8 mouse cellular contexts compared by ENCODE assay signal in genomic region chrX:99574441-99575103, GRCm38 (mm10).
DNase-seq lines count a peak whose midpoint lies in the region; ATAC-seq and TF ChIP-seq lines count a peak whose summit lies in the region.

No protein-coding gene starts in this region.

- H3K9me3 ChIP-seq in intestine, postnatal 0 days (ENCODE audit: control insufficient read depth), result no peaks in the 10 kb centered on the region
- no peaks in the 10 kb centered on the region for H3K9me3 ChIP-seq in midbrain, embryonic 14.5 days (ENCODE audit: control insufficient read depth, low read length)

- ATAC-seq in granulocyte monocyte progenitor cell, adult 5-6 weeks (replicated peaks; ENCODE audit: poor library complexity, severe bottlenecking), result peak; percentile 76
- 0 out of 2 replicates have a peak, but pooled peaks have one; percentile 19 for ATAC-seq in intestine, postnatal 0 days
- peak; percentile 59 for ATAC-seq in midbrain, embryonic 14.5 days (ENCODE audit: low FRiP score, low TSS enrichment)

- no peaks in the 10 kb centered on the region for H3K79me2 ChIP-seq in liver, adult 2 months (ENCODE audit: control insufficient read depth, insufficient read depth, low read length)

- no peak overlapping the region for H3K9ac ChIP-seq in intestine, postnatal 0 days (ENCODE audit: low read depth, low read length)
- H3K9ac ChIP-seq in liver, adult 2 months (ENCODE audit: low read depth, low read length), result no peak overlapping the region
- no peak overlapping the region for H3K9ac ChIP-seq in midbrain, embryonic 14.5 days (replicated peaks; ENCODE audit: low read length)

- H3K4me2 ChIP-seq in intestine, postnatal 0 days (replicated peaks; ENCODE audit: low read depth), result peak overlapping the region; percentile 59
- H3K4me2 ChIP-seq in midbrain, embryonic 14.5 days (ENCODE audit: low read length), result peak overlapping the region; percentile 48

- TF ChIP-seq CTCF in intestine, postnatal 0 days (IDR thresholded peaks at IDR 0.05; ENCODE audit: low read depth), result peak; percentile 86
- peak; percentile 76 for TF ChIP-seq CTCF in liver, adult 2 months (IDR thresholded peaks at IDR 0.05; ENCODE audit: low read depth, low read length)

- 29% methylated on average over 14 of the region's 18 CpGs for WGBS in intestine, postnatal 0 days
- 16% methylated on average over 15 of the region's 18 CpGs for WGBS in liver, adult 2 months
- WGBS in midbrain, embryonic 14.5 days, result 26% methylated on average over 18 of the region's 18 CpGs

- peak overlapping the region; percentile 32; the same call in 1 of the 2 replicates for H3K4me3 ChIP-seq in intestine, postnatal 0 days (ENCODE audit: low read depth, low read length)
- no peak overlapping the region for H3K4me3 ChIP-seq in liver, adult 2 months (ENCODE audit: insufficient read depth, low read depth, low read length)
- peak overlapping the region; percentile 3; the same call in 1 of the 2 replicates for H3K4me3 ChIP-seq in midbrain, embryonic 14.5 days (replicated peaks; ENCODE audit: low read depth, low read length)

- peak; percentile 67 to 77 for DNase-seq in layer of hippocampus, postnatal 10 days (ENCODE audit: low spot score in 2 of 2)
- no peak for DNase-seq in layer of hippocampus, adult 9-10 months (ENCODE audit: low spot score)
- DNase-seq in cerebellum, postnatal 10 days, result peak; percentile 87
- no peak for DNase-seq in liver, adult 2 months (ENCODE audit: extremely low read depth, low read depth, low spot score)
- DNase-seq in midbrain, embryonic 14.5 days, result peak; percentile 75
- DNase-seq in testis, postnatal 10 days (ENCODE audit: low spot score), result peak; percentile 78

- H3K36me3 ChIP-seq in intestine, postnatal 0 days (ENCODE audit: control insufficient read depth, insufficient read depth), result no peaks in the 10 kb centered on the region
- no peaks in the 10 kb centered on the region for H3K36me3 ChIP-seq in liver, adult 2 months (ENCODE audit: control insufficient read depth, insufficient read depth, low read length)
- no peaks in the 10 kb centered on the region for H3K36me3 ChIP-seq in midbrain, embryonic 14.5 days (ENCODE audit: control insufficient read depth, insufficient read depth, low read length)

- no peak overlapping the region for H3K27ac ChIP-seq in intestine, postnatal 0 days (ENCODE audit: low read depth, low read length)
- no peak overlapping the region for H3K27ac ChIP-seq in liver, adult 2 months (replicated peaks; ENCODE audit: insufficient read depth, low read depth, low read length)
- no peak overlapping the region for H3K27ac ChIP-seq in midbrain, embryonic 14.5 days (replicated peaks; ENCODE audit: low read depth, low read length)

- no peak for TF ChIP-seq POLR2A in liver, adult 2 months (IDR thresholded peaks at IDR 0.05; ENCODE audit: extremely low read depth, insufficient read depth, low read length)

- no peaks in the 10 kb centered on the region for H3K4me1 ChIP-seq in intestine, postnatal 0 days (replicated peaks; ENCODE audit: control insufficient read depth, insufficient read depth, low read length)
- no peaks in the 10 kb centered on the region for H3K4me1 ChIP-seq in liver, adult 2 months (ENCODE audit: control insufficient read depth, insufficient read depth, low read length)
- H3K4me1 ChIP-seq in midbrain, embryonic 14.5 days (ENCODE audit: control insufficient read depth, insufficient read depth, low read length), result no peaks in the 10 kb centered on the region; the same call in 1 of the 2 replicates

- peaks cover 4% of the 10 kb centered on the region; the same call in 1 of the 2 replicates for H3K27me3 ChIP-seq in intestine, postnatal 0 days (replicated peaks; ENCODE audit: control insufficient read depth, insufficient read depth, low read length)
- H3K27me3 ChIP-seq in liver, adult 2 months (ENCODE audit: control insufficient read depth, insufficient read depth, low read length), result no peaks in the 10 kb centered on the region
- H3K27me3 ChIP-seq in midbrain, embryonic 14.5 days (ENCODE audit: control insufficient read depth, insufficient read depth, low read length), result peaks cover 29% of the 10 kb centered on the region; the same call in 1 of the 2 replicates

Comparison
In these comparisons a context has a peak if more than half of its experiments do, and no peak if none do; other contexts are left out.
1. DNase-seq: peak in layer of hippocampus, postnatal 10 days (2 of 2), cerebellum, postnatal 10 days (2 of 2), midbrain, embryonic 14.5 days (single experiment) and testis, postnatal 10 days (single experiment); none in layer of hippocampus, adult 9-10 months (single experiment) and liver, adult 2 months (single experiment).
2. ATAC-seq: peak in every context shown above with its lines; median percentile 76 in granulocyte monocyte progenitor cell, adult 5-6 weeks; 59 in midbrain, embryonic 14.5 days; 19 in intestine, postnatal 0 days.